Mouse (Mus musculus) hindbrain, embryonic 15.5 days (tissue): Measurements from ENCODE around the gene Pex1. TPM values are rescaled to one million over a fixed set of nuclear protein-coding genes. Genes with fewer than 3 reads are reported as not detected.

Source experiments
- ATAC-seq: fragments of 200-750 bp; cut with Nextera tagmentation; 2 replicates; pipeline ENCODE4 v1.8.0; 2017; ENCODE audit warnings: low read depth, moderate number of reproducible peaks, moderate TSS enrichment; ENCODE audit not compliant: low FRiP score
- H3K27ac ChIP-seq: fragments of 300-500 bp; sonication (generic); replicated peaks from 2 replicates; pipeline ENCODE4 v1.5.1; 2015; ENCODE audit warnings: mild to moderate bottlenecking, inconsistent platforms
- H3K27me3 ChIP-seq: fragments of 300-500 bp; sonication (generic); 2 replicates; pipeline ENCODE4 v1.6.1; 2015; ENCODE audit warnings: control low read depth, inconsistent platforms
- H3K36me3 ChIP-seq: fragments of 300-500 bp; sonication (generic); 2 replicates; pipeline ENCODE4 v1.6.1; 2015; ENCODE audit warnings: control low read depth, inconsistent platforms
- H3K4me1 ChIP-seq: fragments of 300-500 bp; sonication (generic); replicated peaks from 2 replicates; pipeline ENCODE4 v1.6.1; 2015; ENCODE audit warnings: control low read depth, inconsistent platforms
- H3K4me2 ChIP-seq: fragments of 300-500 bp; sonication (generic); 2 replicates; pipeline ENCODE4 v1.6.1; 2015; ENCODE audit warnings: moderate library complexity, mild to moderate bottlenecking, inconsistent platforms
- H3K4me3 ChIP-seq: fragments of 300-500 bp; sonication (generic); 2 replicates; pipeline ENCODE4 v1.5.1; 2015; ENCODE audit warnings: mild to moderate bottlenecking, inconsistent platforms
- H3K9ac ChIP-seq: fragments of 300-500 bp; sonication (generic); 2 replicates; pipeline ENCODE4 v1.6.1; 2015; ENCODE audit warnings: inconsistent platforms
- H3K9me3 ChIP-seq: fragments of 300-500 bp; sonication (generic); 2 replicates; pipeline ENCODE4 v1.6.1; 2016; ENCODE audit warnings: control low read depth, inconsistent platforms
- WGBS: fragments of 180-500 bp; shearing (Covaris S2); methylation state at CpG from one replicate; pipeline ENCODE4 v1.1.7; 2015; 5-methylcytosine and 5-hydroxymethylcytosine counted together
- polyA plus RNA-seq: library from polyadenylated mRNA; unstranded; fragments of >200 nt; fragmentation: Nextera tagmentation; extraction: Ambion mirVana; gene quantifications from 2 replicates; pipeline ENCODE4 v1.2.1, GENCODE M21; 2015

Gene Pex1
- polyA plus RNA-seq, result 22.6 and 23.0 TPM in 2 replicates

- Histone ChIP-seq H3K27me3 (no peaks in the 10 kb centered on the region), H3K9me3 (no peaks in the 10 kb centered on the region), H3K4me2 (peak within 1 kb of the TSS; percentile 63), H3K4me1 (peaks cover 21% of the 10 kb centered on the region), H3K9ac (peak within 1 kb of the TSS; percentile 68), H3K36me3 (peaks cover 16% of the 10 kb centered on the region), H3K4me3 (peak within 1 kb of the TSS; percentile 83), H3K27ac (peak within 1 kb of the TSS; percentile 85)
- ATAC-seq, result peak; percentile 98
- under 1% methylated on average over 50 of the region's 50 CpGs for WGBS
Observed at GRCm38 (mm10) chr5:3595693-3596398, at the start of gene Pex1. TSS of gene Pex1 (plus strand) at chr5:3596066.

GRCm38 (mm10) chr5:3546226-3546625, 49.6 kb upstream of the Pex1 start:
- no peak for ATAC-seq
- Histone ChIP-seq H3K4me1 (peaks cover 16% of the 10 kb centered on the region), H3K4me3 (no peak overlapping the region), H3K4me2 (no peak overlapping the region), H3K9me3 (no peaks in the 10 kb centered on the region), H3K36me3 (0 out of 2 replicates have a peak, but pooled peaks cover 3% of the 10 kb centered on the region), H3K27ac (no peak overlapping the region), H3K9ac (no peak overlapping the region), H3K27me3 (no peaks in the 10 kb centered on the region)
- 86% methylated on average over 1 of the region's 1 CpGs for WGBS

DNA sequence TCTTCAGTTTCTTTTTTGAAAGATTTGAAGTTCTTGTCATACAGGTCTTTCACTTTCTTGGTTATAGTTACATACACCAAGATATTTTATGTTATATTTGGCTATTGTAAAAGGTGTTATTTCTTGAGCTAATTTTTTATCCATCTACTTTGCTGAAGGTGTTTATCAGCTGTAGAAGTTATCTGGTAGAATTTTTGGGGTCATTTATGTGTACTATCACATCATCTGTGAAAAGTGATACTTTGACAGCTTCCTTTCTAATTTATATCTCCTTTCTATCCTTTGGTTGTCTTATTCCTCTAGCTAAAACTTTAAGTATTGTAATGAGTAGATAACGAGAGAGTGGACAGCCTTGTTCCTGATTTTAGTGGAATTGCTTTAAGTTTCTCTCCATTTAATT, 44.4 kb upstream of the Pex1 start:
- H3K4me3 ChIP-seq, result no peak overlapping the region
- H3K36me3 ChIP-seq, result peaks cover 16% of the 10 kb centered on the region
- 98% methylated on average over 1 of the region's 1 CpGs for WGBS
- H3K27ac ChIP-seq, result no peak overlapping the region
- ATAC-seq, result no peak
- no peak overlapping the region for H3K9ac ChIP-seq
- H3K4me1 ChIP-seq, result no peaks in the 10 kb centered on the region
- no peak overlapping the region for H3K4me2 ChIP-seq
- no peaks in the 10 kb centered on the region for H3K9me3 ChIP-seq
- H3K27me3 ChIP-seq, result no peaks in the 10 kb centered on the region

- Histone ChIP-seq H3K4me2 (no peak overlapping the region), H3K36me3 (peaks cover 32% of the 10 kb centered on the region), H3K27ac (no peak overlapping the region), H3K4me1 (no peaks in the 10 kb centered on the region), H3K4me3 (no peak overlapping the region), H3K9ac (no peak overlapping the region), H3K27me3 (no peaks in the 10 kb centered on the region), H3K9me3 (no peaks in the 10 kb centered on the region)
- WGBS, result 91% methylated on average over 2 of the region's 2 CpGs
- ATAC-seq, result no peak
Observed at GRCm38 (mm10) chr5:3554198-3554597, 41.7 kb upstream of the Pex1 start.

- Histone ChIP-seq H3K27me3 (no peaks in the 10 kb centered on the region), H3K9me3 (no peaks in the 10 kb centered on the region), H3K27ac (no peak within 1 kb of the TSS), H3K36me3 (peaks cover 87% of the 10 kb centered on the region), H3K9ac (no peak within 1 kb of the TSS), H3K4me1 (no peaks in the 10 kb centered on the region), H3K4me3 (no peak within 1 kb of the TSS), H3K4me2 (no peak within 1 kb of the TSS)
- WGBS, result 96% methylated on average over 4 of the region's 4 CpGs
- no peak for ATAC-seq
Observed at GRCm38 (mm10) chr5:3571266-3571665, 24.6 kb upstream of the Pex1 start, which contains the start of gene 1700109H08Rik. TSS of gene 1700109H08Rik (plus strand) at chr5:3571566.

GRCm38 (mm10) chr5:3574825-3575224, 21.0 kb upstream of the Pex1 start:
- Histone ChIP-seq H3K4me2 (no peak overlapping the region), H3K4me1 (no peaks in the 10 kb centered on the region), H3K27ac (no peak overlapping the region), H3K9me3 (no peaks in the 10 kb centered on the region), H3K36me3 (peaks cover 91% of the 10 kb centered on the region), H3K4me3 (no peak overlapping the region), H3K27me3 (no peaks in the 10 kb centered on the region), H3K9ac (no peak overlapping the region)
- 99% methylated on average over 2 of the region's 2 CpGs for WGBS
- ATAC-seq, result no peak

DNA sequence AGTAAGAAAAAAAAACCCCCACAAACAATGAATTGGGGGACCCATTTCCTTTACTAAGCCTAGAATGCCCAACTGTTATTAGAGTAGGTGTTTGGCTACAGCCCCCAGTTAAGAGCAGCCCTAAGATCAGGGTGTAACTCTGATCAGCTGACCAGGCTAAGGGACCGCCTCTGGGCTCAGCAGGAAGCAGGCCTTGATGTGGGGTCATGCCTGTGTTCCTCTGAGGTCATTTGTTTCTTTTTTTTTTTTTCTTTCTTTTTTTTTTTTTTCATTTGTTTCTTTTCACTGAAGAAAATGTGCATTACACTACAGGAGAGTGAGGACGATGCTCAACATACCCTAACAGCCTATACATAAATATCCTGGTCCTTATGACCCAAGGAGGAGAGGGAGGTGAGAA, 17.9 kb upstream of the Pex1 start:
- WGBS, result 91% methylated on average over 2 of the region's 2 CpGs
- Histone ChIP-seq H3K27ac (no peak overlapping the region), H3K9ac (no peak overlapping the region), H3K27me3 (no peaks in the 10 kb centered on the region), H3K36me3 (peaks cover 81% of the 10 kb centered on the region), H3K9me3 (no peaks in the 10 kb centered on the region), H3K4me2 (no peak overlapping the region), H3K4me3 (no peak overlapping the region), H3K4me1 (no peaks in the 10 kb centered on the region)
- no peak for ATAC-seq

GRCm38 (mm10) chr5:3579066-3579465, 16.8 kb upstream of the Pex1 start:
- H3K9ac ChIP-seq, result no peak overlapping the region
- no peak for ATAC-seq
- no peak overlapping the region for H3K27ac ChIP-seq
- peaks cover 78% of the 10 kb centered on the region for H3K36me3 ChIP-seq
- H3K4me3 ChIP-seq, result no peak overlapping the region
- H3K4me2 ChIP-seq, result no peak overlapping the region
- 93% methylated on average over 7 of the region's 7 CpGs for WGBS
- H3K9me3 ChIP-seq, result no peaks in the 10 kb centered on the region
- H3K4me1 ChIP-seq, result no peaks in the 10 kb centered on the region
- H3K27me3 ChIP-seq, result no peaks in the 10 kb centered on the region

DNA sequence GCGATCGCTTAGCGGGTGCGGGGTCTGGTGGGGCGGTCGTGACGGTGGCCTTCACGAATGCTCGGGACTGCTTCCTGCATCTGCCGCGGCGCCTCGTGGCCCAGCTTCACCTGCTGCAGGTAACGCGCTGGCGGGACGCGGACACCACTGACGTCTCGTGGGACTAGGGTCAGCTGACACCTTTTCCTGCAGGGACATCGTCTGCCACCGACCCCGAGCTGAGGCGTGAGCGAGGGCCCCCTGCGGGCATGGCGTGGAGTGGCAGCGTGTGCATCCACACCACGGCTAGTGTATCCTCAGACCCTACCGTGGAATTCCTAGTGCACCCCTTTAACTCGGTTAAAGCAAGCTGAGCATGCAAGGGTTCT, 517 bp downstream of the Pex1 start, which contains the start of gene Rbm48:
Gene Rbm48 (minus strand): TSS at position 187 of the 368 bp plus-strand sequence.
- Histone ChIP-seq H3K4me1 (peaks cover 21% of the 10 kb centered on the region), H3K27ac (peak within 1 kb of the TSS; percentile 85), H3K27me3 (no peaks in the 10 kb centered on the region), H3K36me3 (peaks cover 11% of the 10 kb centered on the region), H3K4me3 (peak within 1 kb of the TSS; percentile 83), H3K9me3 (no peaks in the 10 kb centered on the region), H3K9ac (peak within 1 kb of the TSS; percentile 68), H3K4me2 (peak within 1 kb of the TSS; percentile 63)
- 1% methylated on average over 31 of the region's 31 CpGs for WGBS
- ATAC-seq, result peak; percentile 79

- no peak for ATAC-seq
- Histone ChIP-seq H3K9ac (peak overlapping the region; percentile 68; the same call in 1 of the 2 replicates), H3K27ac (no peak overlapping the region), H3K36me3 (peaks cover 3% of the 10 kb centered on the region; the same call in 1 of the 2 replicates), H3K4me2 (peak overlapping the region; percentile 63), H3K4me1 (peaks cover 21% of the 10 kb centered on the region), H3K9me3 (no peaks in the 10 kb centered on the region), H3K27me3 (no peaks in the 10 kb centered on the region), H3K4me3 (peak overlapping the region; percentile 83)
Observed at GRCm38 (mm10) chr5:3597171-3597570, 1.3 kb downstream of the Pex1 start.

DNA sequence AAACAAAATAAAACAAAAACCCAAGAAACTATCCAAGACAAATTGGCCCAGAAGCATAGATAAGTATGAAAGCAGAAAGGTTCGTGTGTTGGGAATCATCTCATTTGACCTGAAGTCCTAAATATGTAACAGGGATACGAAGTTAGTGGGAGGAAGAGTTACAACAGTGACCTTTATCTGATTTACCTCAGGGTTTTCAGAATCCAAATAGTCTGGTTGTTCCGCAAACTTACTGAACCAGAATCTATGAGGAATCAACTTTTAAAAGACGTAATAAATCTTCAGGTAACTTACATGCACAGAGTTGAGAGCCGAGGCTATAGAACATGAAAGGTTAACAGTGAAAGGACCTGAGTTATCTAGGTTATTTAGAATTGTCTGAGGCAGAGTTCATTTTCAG, 2.9 kb downstream of the Pex1 start:
- no peak for ATAC-seq
- Histone ChIP-seq H3K4me1 (peaks cover 21% of the 10 kb centered on the region), H3K4me2 (no peak overlapping the region), H3K27me3 (no peaks in the 10 kb centered on the region), H3K9me3 (no peaks in the 10 kb centered on the region), H3K27ac (no peak overlapping the region), H3K4me3 (no peak overlapping the region), H3K36me3 (no peaks in the 10 kb centered on the region), H3K9ac (no peak overlapping the region)
- 95% methylated on average over 5 of the region's 5 CpGs for WGBS

GRCm38 (mm10) chr5:3600298-3600697, 4.4 kb downstream of the Pex1 start:
- H3K4me1 ChIP-seq, result peaks cover 10% of the 10 kb centered on the region
- H3K36me3 ChIP-seq, result peaks cover 9% of the 10 kb centered on the region
- no peaks in the 10 kb centered on the region for H3K9me3 ChIP-seq
- WGBS, result 85% methylated on average over 1 of the region's 1 CpGs
- ATAC-seq, result no peak
- no peak overlapping the region for H3K27ac ChIP-seq
- H3K9ac ChIP-seq, result no peak overlapping the region
- no peaks in the 10 kb centered on the region for H3K27me3 ChIP-seq
- H3K4me3 ChIP-seq, result no peak overlapping the region
- H3K4me2 ChIP-seq, result no peak overlapping the region

- 93% methylated on average over 3 of the region's 3 CpGs for WGBS
- H3K4me2 ChIP-seq, result no peak overlapping the region
- no peak for ATAC-seq
- no peak overlapping the region for H3K9ac ChIP-seq
- no peaks in the 10 kb centered on the region for H3K9me3 ChIP-seq
- no peaks in the 10 kb centered on the region for H3K27me3 ChIP-seq
- H3K27ac ChIP-seq, result no peak overlapping the region
- peaks cover 9% of the 10 kb centered on the region for H3K4me1 ChIP-seq
- H3K4me3 ChIP-seq, result no peak overlapping the region
- peaks cover 14% of the 10 kb centered on the region for H3K36me3 ChIP-seq
Observed at GRCm38 (mm10) chr5:3600790-3601189, 4.9 kb downstream of the Pex1 start.
